Mouse (Mus musculus) Patski (cell line): ENCODE measurements around the gene Pcbd2. TPM values are rescaled to one million over a fixed set of nuclear protein-coding genes. Genes with fewer than 3 reads are reported as not detected.
A peak's percentile ranks its signal among the peaks of the same experiment; 100 is the strongest.

Experiments used
- ATAC-seq: fragments of 100-300 bp; one replicate; pipeline ENCODE4 v1.8.0; 2021
- CTCF ChIA-PET: fragments of 350-600 bp; sonication (Branson Sonifier 250); formaldehyde crosslinking; loops from one replicate; lab custom pipeline; 2022; ENCODE audit warnings: inconsistent platforms; lab: Charles Lee
- POLR2A ChIA-PET: fragments of 350-600 bp; sonication (Branson Sonifier 250); formaldehyde crosslinking; loops from one replicate; lab custom pipeline; 2022; ENCODE audit warnings: antibody characterized with exemption, inconsistent platforms; lab: Charles Lee
- DNase-seq: peaks from one replicate; pipeline ENCODE4 v3.0.0-alpha.2; 2011; ENCODE audit warnings: low read depth, low spot score
- H3K27me3 ChIP-seq: fragments of 371-371 bp; one replicate; pipeline ENCODE4 v1.5.1; 2021
- CTCF ChIP-seq: fragments of 100-300 bp; IDR thresholded peaks from one replicate; pipeline ENCODE4 v1.5.1; 2021
- in situ Hi-C: fragments of 300-500 bp; cut with MboI; formaldehyde crosslinking; loops from 3 replicates; pipeline ENCODE4 v1.11.1; 2018; ENCODE audit warnings: low pct_unique_long_range_greater_than_20kb, mixed read lengths
- polyA plus RNA-seq: library from polyadenylated mRNA; unstranded; gene quantifications from one replicate; pipeline ENCODE4 v1.2.3, GENCODE M21; 2021

The Pcbd2 gene
- polyA plus RNA-seq, 1 experiment from 2014 or later, result 40.2 TPM

DNA sequence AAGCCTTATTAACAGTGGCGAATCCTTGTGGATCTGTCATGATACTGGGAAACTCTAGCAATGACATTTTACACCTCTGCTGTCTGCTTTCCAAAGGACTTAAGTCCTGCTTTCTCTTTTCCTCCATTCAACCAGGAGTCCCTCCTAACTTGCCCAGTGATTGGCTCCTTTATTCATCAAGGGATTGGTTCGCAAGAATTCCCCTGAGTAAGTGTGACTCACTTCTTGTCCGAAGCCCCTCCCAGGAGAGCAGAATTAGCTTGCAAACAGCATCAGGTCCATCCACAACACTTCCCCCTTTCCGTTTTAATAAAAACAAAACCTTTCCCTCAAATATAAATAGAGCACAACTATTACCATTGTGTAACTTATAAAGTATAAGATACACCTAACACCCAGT is 22.9 kb upstream of the Pcbd2 start:
- no peak for TF ChIP-seq CTCF
- POLR2A ChIA-PET, result no interaction called here
- in situ Hi-C loops, result no loop called here
- ATAC-seq (no peak), DNase-seq (no peak)
- H3K27me3 ChIP-seq, result no peaks in the 10 kb centered on the region
- CTCF ChIA-PET, result no interaction called here

DNA sequence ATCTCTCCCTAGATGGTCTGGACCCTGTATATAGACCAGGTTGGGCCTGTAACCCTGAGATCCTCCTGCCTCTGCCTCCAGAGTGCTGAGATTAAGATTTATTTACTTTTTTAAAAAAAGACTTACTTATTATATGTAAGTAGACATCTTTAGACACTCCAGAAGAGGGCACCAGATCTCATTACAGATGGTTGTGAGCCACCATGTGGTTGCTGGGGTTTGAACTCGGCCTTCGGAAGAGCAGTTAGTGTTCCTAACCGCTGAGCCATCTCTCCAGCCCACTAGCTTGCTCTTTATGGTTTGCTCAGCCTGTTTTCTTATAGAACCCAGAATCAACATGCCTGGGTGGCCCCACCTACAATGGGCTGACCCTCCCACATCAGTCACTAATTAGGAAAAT is 14.3 kb upstream of the Pcbd2 start:
- POLR2A ChIA-PET, result no interaction called here
- ATAC-seq (no peak), DNase-seq (no peak)
- H3K27me3 ChIP-seq, result no peaks in the 10 kb centered on the region
- in situ Hi-C loops, result no loop called here
- CTCF ChIA-PET, result interaction anchor here (1.4 to 1.6 kb wide), 2 partner anchors 14 to 19 kb away, joined by 3 to 4 read pairs; partner anchors contain the start of gene Pcbd2
- no peak for TF ChIP-seq CTCF

DNA sequence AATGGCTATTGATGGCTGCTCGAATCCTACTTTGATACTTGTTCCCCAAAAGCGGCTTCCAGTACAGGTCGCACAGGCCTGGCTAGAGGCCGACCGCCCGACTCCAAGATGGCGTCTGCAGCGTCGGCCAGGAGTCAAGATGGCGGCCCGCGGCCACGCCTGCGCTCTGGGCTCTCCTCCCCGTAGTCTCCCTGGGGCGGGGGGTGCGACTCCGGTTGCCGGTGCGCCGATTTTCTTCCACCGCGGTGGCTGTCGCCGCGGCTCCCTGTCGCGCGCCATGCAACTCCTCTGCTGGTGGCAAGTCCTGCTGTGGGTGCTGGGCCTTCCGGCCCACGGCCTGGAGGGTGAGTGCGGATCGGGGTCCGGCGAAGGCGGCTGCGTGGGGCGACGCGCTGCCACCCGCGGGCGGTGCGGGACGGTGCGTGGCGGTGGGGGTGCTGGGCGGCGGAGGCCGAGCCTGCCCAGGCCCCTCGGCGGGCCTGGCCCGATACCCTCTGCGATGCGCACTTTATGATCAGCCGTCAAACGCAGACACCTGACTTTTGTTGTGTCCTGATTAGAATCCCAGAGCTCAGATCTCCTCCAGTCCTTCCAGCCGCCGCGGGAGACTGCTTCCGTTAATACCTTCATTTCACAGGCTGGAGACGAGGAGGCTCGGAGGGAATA is 12.5 kb upstream of the Pcbd2 start, which contains the start of gene Txndc15:
TSS of gene Txndc15 (plus strand) at position 150 of the 666 bp plus-strand sequence.
- in situ Hi-C loops, result no loop called here
- ATAC-seq, result peak; percentile 80
- ChIA-PET CTCF (interaction anchor here (0.7 to 1.6 kb wide), 2 partner anchors 12 to 22 kb away, joined by 3 to 4 read pairs; partner anchors contain the start of genes B230219D22Rik and Pcbd2), POLR2A (interaction anchor here (0.5 to 1.2 kb wide), 3 partner anchors 11 to 80 kb away, joined by 3 to 4 read pairs (median 3); partner anchors contain the start of genes B230219D22Rik and Ddx46)
- DNase-seq, result no peak
- no peak for TF ChIP-seq CTCF
- no peaks in the 10 kb centered on the region for H3K27me3 ChIP-seq

DNA sequence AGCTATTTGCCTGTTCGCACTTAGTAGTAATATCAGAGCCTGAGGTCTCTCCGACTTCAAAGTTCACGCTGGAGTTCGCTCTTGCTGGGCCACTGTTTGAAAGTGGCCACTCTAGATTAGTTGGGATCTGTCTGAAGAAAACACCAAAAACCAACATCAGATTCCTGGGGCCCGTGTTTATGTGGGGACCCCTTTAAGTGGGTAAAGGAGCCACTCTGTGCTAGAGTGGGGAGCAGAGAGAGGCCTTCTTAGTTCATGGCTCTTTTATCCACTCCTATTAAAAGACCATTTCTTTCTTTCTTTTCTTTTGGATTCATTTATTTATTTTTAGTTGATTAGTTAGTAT is 12.0 kb upstream of the Pcbd2 start:
- no peak for TF ChIP-seq CTCF
- no peaks in the 10 kb centered on the region for H3K27me3 ChIP-seq
- CTCF ChIA-PET, result interaction anchor here (0.7 kb wide), 1 partner anchor 22 kb away, joined by 3 read pairs; the partner anchor contains the start of gene B230219D22Rik
- POLR2A ChIA-PET, result interaction anchor here (0.5 to 1.2 kb wide), 3 partner anchors 10 to 80 kb away, joined by 3 to 4 read pairs (median 3); partner anchors contain the start of genes B230219D22Rik and Ddx46
- ATAC-seq (no peak), DNase-seq (no peak)
- in situ Hi-C loops, result no loop called here

DNA sequence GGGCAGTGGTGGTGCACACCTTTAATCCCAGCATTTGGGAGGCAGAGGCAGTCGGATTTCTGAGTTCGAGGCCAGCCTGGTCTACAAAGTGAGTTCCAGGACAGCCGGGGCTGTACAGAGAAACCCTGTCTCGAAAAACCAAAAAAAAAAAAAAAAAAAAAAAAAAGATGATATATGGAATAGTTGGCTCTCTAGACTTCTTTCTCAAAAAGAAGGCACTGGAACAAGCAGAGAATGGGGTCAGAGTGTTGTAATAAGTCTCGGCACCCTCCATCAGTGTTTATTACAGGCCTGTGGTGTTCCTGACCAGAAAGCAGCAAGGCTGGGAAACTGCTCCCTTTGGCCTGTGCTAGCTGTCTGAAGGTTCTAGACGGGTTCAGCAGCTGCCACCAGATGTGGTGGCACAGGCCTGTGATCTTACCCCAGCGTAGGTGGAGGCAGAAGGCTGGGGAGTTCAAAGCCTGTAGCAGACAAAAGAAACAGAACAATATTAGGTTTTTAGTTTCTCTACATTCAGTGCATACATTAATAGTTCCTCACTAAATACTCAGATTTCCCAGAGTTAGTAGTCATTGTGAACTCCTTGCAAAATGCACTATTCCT is 11.2 kb upstream of the Pcbd2 start:
- H3K27me3 ChIP-seq, result no peaks in the 10 kb centered on the region
- TF ChIP-seq CTCF, result no peak
- DNase-seq (no peak), ATAC-seq (no peak)
- POLR2A ChIA-PET, result interaction anchor here (1.2 kb wide), 1 partner anchor 9 kb away, joined by 4 read pairs; no protein-coding TSS in a partner anchor
- in situ Hi-C loops, result no loop called here
- CTCF ChIA-PET, result interaction anchor here (1.0 kb wide), 1 partner anchor 24 kb away, joined by 3 read pairs; no protein-coding TSS in a partner anchor

DNA sequence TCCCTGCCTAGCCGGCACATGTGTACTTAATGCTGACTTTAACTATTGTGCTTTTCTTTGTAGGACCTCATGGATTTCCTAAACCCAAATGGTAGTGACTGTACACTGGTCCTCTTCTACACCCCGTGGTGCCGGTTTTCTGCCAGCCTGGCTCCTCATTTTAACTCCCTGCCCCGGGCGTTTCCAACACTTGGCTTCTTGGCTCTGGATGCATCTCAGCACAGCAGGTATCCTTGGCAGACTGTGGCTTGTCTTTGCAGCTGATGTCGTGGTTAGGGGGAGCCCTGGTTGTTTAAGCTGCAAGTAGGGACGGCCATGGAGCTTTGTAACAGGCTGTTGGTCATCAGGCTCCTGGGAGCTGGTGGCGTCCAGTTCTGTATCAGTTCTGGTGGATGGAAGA is 5.7 kb upstream of the Pcbd2 start:
- ATAC-seq (no peak), DNase-seq (no peak)
- in situ Hi-C loops, result no loop called here
- no peaks in the 10 kb centered on the region for H3K27me3 ChIP-seq
- ChIA-PET POLR2A (no interaction called here), CTCF (no interaction called here)
- TF ChIP-seq CTCF, result no peak

DNA sequence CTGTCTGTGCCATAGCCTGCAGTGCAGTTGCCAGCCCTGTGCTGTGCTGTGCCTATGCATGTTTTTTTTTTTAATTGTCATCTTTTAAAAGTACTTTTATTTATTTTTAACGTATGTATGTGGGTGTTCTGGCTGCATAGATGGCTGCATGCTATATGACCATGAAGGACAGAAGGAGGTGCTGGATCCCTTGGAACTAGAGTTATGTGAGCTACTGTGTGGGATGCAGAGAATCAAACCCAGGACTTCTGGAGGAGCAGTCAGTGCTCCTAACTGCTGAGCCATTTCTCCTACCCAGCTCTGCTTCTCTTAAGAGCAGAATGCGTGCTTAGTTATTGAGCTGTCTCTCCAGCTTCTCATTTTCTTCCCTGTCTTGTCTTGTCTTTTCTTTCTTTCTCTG is 5.2 kb upstream of the Pcbd2 start:
- no peak for DNase-seq
- no peak for TF ChIP-seq CTCF
- POLR2A ChIA-PET, result no interaction called here
- CTCF ChIA-PET, result no interaction called here
- no peaks in the 10 kb centered on the region for H3K27me3 ChIP-seq
- in situ Hi-C loops, result no loop called here
- ATAC-seq, result no peak

DNA sequence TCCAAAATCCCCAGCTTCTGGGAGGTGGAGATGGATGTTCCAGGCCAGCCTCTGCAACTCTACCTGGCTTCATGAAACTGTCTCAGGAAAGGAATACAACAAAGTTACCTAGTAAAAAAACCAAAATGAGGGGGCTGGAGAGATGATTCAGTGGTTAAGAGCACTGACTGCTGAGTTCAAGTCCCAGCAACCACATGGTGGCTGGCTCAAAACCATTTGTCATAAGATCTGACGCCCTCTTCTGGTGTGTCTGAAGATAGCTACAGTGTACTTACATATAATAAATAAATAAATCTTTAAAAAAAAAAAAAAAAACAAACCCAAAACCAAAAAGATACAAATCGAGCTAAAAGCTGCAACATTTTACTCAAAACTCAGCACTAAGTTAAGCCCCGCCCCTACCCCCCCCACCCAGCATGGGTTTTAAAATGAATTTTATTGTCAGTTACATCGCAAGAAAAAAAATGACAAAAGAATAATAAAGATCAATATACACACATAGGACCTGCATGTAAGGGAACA is 509 bp upstream of the Pcbd2 start:
- CTCF ChIA-PET, result interaction anchor here (1.1 to 2.7 kb wide), 10 partner anchors 9 to 133 kb away, joined by 3 to 13 read pairs (median 4); partner anchors contain the start of gene B230219D22Rik
- DNase-seq, result no peak
- in situ Hi-C loops, result loop anchor here (5.0 kb wide), 1 partner anchor 54 kb away; no protein-coding TSS in a partner anchor
- POLR2A ChIA-PET, result interaction anchor here (1.4 to 3.7 kb wide), 2 partner anchors 33 to 36 kb away, joined by 7 to 20 read pairs; partner anchors contain the start of gene B230219D22Rik
- no peaks in the 10 kb centered on the region for H3K27me3 ChIP-seq
- no peak for ATAC-seq
- TF ChIP-seq CTCF, result no peak

DNA sequence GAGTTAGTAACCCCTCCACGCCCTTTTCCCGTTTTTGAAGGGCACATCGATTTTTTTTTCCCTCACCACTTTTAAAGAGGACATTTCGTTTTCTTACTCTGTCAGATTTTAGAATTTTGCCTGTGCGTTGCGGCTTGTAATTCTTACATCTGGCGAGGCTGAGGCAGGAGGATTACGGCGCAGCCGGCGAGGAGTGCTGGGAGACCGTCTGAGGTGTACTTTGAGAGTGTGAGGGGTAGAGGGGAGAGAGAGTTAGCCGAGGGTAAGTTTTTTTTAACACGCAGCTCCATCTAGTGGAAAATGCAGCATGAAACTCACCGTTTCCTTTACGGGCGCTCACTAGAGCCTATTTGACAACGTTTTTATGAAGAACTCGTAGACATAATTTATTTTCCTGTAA is 671 bp downstream of the Pcbd2 start:
- no peaks in the 10 kb centered on the region for H3K27me3 ChIP-seq
- ATAC-seq (peak; percentile 72), DNase-seq (no peak)
- in situ Hi-C loops, result loop anchor here (5.0 kb wide), 1 partner anchor 56 kb away; no protein-coding TSS in a partner anchor
- peak; percentile 80 for TF ChIP-seq CTCF
- ChIA-PET CTCF (interaction anchor here (1.3 to 2.7 kb wide), 8 partner anchors 8 to 223 kb away, joined by 3 to 13 read pairs (median 4); partner anchors contain the start of gene B230219D22Rik), POLR2A (interaction anchor here (0.7 to 3.7 kb wide), 3 partner anchors 21 to 38 kb away, joined by 3 to 20 read pairs (median 7); partner anchors contain the start of gene B230219D22Rik)

DNA sequence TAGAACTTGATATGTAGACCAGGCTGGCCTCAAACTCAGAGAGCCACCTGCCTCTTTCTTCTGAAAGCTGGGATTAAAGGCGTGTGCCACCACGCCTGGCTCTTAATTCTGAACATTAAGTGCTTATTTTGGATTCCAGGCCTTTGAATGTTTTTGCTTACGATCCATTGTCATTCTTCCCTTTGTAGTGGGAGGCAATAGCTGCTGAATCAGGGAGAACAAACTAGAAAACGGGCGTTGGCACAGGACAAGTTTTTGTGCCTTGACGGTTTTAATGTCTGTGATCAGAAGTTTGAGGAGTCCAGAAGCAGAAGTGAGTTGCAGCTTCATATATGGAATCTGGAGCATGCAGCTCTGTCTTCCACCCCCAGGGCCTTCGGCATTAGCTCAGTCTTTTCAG is 3.5 kb downstream of the Pcbd2 start:
- CTCF ChIA-PET, result no interaction called here
- H3K27me3 ChIP-seq, result no peaks in the 10 kb centered on the region
- DNase-seq, result no peak
- POLR2A ChIA-PET, result no interaction called here
- no peak for TF ChIP-seq CTCF
- in situ Hi-C loops, result loop anchor here (10.0 kb wide), 1 partner anchor 234 kb away; no protein-coding TSS in a partner anchor
- no peak for ATAC-seq
